Mouse (Mus musculus): Measurements from ENCODE around the gene Wdr44. TPM values are rescaled to one million over a fixed set of nuclear protein-coding genes. Genes with fewer than 3 reads are reported as not detected.
A peak's percentile ranks its signal among the peaks of the same experiment; 100 is the strongest.

Wdr44 gene
- 2.0 and 3.0 TPM in 2 replicates for polyA plus RNA-seq (2012; ENCODE audit: insufficient read depth, insufficient read length, missing spikeins)

DNA sequence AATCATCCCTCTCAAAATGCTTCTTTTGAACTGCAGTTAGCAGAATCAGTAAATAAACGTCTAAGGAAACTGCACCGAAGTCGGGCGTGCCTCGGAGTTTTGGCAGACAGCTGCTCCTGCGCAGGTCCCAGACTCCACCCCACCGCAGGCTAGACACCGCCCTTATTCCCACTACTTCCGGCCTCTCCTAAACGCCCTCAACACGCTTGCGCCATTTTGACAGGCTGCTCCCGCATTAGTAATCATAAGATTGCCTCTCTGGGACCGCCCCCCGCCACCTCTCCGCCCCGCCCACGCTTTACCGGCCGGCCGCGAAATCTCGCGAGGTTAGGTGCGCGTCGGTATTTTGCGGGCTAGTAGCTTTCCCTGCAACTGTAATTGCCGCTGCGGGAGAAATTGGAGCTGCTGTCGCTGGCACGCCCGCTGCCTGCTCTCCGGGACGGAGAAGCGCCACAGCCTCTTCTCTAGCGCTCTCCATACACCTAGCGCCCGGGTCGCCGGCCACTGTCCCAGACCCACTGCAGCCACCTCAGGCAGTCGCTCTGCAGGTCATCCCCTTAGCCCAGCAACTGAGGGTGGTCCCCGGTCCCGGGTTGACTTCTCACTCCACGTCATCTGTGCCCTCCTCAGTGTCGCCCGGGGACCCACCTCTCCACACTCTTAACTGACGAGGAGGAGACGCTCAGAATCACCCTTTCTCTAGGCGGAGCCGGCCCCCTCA, at the start of gene Wdr44:
Gene Wdr44, plus strand, starts transcription at position 330 of the 721 bp plus-strand sequence.
- H3K27ac ChIP-seq (replicated peaks; ENCODE audit: low read depth, low read length) = peak within 1 kb of the TSS; percentile 74
- H3K4me3 ChIP-seq (ENCODE audit: insufficient read depth, low read depth, low read length) = peak within 1 kb of the TSS; percentile 98
- no peaks in the 10 kb centered on the region for H3K4me1 ChIP-seq (ENCODE audit: control insufficient read depth, insufficient read depth, insufficient read length, low read length)

DNA sequence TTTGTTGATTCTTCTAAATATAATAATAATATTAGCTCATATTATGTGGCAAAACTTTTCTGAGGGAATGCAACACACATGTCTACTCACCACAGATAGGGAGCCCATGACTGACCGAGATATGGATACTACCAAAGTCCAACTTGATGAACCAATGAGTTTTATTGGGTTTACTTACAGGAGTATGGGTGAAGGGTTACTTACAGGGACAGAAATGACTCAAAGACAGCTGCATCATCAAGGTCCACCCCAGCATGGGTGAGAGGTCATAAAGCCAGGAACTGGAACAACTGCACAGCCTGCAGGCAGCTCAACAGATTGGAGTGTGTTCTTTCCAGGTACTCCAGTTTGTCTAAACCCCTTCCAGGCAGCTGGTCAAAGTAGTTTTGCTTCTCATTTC, 44.5 kb upstream of the Wdr44 start:
- no peaks in the 10 kb centered on the region for H3K4me1 ChIP-seq (ENCODE audit: control insufficient read depth, insufficient read depth, insufficient read length, low read length)
- no peak overlapping the region for H3K4me3 ChIP-seq (ENCODE audit: insufficient read depth, low read depth, low read length)
- H3K27ac ChIP-seq (replicated peaks; ENCODE audit: low read depth, low read length) = no peak overlapping the region

DNA sequence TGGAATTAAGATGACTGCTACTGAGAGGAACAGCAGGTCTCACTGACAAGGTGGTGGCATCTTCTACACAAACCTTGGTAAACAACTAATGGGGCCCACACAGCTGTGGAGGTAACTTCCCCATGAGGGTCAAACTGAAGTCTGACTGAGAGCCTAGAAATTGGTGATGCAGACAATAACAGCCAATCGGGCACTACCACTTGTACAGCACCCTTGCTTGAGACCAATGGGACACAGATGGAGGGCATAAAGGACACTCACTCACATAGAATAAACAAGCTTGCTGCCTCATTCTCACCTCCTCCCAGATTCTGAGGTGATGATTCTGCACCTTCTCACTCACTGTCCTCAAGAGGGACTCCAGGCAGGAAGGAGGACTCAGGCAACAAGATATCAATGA, 30.6 kb upstream of the Wdr44 start:
- H3K4me1 ChIP-seq (ENCODE audit: control insufficient read depth, insufficient read depth, insufficient read length, low read length) = no peaks in the 10 kb centered on the region

DNA sequence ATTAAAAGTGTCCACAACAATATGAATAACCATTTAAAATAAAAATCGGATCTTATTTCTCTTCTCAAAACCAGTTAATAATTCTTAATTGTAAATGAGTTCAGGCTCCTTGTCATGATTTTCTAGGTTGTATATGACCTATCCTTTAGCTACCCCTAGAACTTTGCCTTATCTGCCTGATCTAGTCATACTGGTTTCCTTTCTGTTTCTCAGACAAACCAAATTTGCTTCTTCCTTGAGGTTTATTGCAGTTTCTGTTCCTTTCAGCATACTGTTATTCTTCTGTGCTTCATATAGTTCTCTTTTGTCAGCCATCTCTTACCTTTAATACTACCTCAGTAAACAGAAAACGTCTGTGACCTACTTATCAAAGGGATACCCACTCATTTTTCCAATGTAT, 19.7 kb upstream of the Wdr44 start:
- Histone ChIP-seq H3K4me1 (ENCODE audit: control insufficient read depth, insufficient read depth, insufficient read length, low read length) (no peaks in the 10 kb centered on the region), H3K27ac (replicated peaks; ENCODE audit: low read depth, low read length) (no peak overlapping the region), H3K4me3 (ENCODE audit: insufficient read depth, low read depth, low read length) (no peak overlapping the region)

More for the DNA sequence above, 30.6 kb upstream of the Wdr44 start:
- Histone ChIP-seq H3K4me3 (ENCODE audit: insufficient read depth, low read depth, low read length) (no peak overlapping the region), H3K27ac (replicated peaks; ENCODE audit: low read depth, low read length) (no peak overlapping the region)

DNA sequence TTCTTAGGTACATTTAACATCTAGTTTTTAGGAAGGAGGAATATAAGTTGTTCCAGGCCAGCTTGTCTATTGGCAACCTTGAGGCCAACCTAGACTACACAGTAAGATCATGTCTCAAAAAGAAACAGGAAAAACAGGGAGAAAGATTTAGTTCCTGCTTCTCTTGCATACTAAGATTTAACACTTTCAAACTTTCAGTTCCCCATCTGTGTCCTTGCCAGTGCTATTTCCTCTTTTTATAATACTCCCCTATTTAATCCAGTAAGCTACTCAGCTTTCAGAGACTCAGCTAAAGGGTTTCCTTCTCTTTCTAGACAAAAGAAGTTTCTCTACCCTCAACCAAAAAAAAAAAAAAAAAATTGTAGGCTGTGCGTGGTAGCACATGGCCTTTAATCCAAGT, 17.4 kb upstream of the Wdr44 start:
- Histone ChIP-seq H3K4me1 (ENCODE audit: control insufficient read depth, insufficient read depth, insufficient read length, low read length) (no peaks in the 10 kb centered on the region), H3K4me3 (ENCODE audit: insufficient read depth, low read depth, low read length) (no peak overlapping the region), H3K27ac (replicated peaks; ENCODE audit: low read depth, low read length) (no peak overlapping the region)

DNA sequence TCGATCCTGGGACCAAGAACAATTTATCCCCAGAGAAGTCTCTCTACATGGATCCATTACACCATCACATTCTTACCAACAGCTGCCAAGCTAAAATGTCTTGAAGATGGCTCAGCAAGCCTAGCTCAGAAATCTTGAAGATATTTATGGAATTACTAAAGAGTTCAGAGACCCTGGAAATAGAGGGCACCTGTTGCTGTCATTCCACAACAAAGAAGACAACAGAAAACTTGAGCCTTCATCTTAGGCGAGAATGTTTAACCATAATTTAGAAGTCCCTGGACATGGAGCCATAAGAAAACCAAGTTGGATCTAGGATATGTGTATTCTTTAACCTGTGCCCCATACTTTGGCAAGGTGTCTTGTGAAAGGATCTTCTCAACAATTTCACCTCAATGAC, 16.3 kb upstream of the Wdr44 start:
- Histone ChIP-seq H3K27ac (replicated peaks; ENCODE audit: low read depth, low read length) (no peak overlapping the region), H3K4me3 (ENCODE audit: insufficient read depth, low read depth, low read length) (no peak overlapping the region), H3K4me1 (ENCODE audit: control insufficient read depth, insufficient read depth, insufficient read length, low read length) (no peaks in the 10 kb centered on the region)

DNA sequence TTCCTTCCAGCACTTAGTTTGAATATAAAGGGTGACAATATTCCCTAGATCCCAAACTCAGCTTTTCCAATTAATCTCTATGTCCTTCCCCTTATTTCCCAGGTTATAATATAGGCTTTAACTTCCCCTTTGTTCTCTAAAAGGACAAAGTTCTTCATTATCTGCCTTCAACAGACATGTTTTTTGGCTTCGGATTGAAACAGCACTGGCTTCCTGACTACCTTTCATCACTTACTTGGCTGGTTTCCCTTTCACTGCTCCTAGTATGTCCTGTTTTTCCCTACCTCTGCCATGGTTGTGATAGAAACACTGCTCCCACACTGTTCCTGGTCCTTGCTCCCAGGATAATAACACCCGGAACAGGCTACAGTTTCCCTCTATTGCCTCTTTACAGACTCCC, 15.3 kb upstream of the Wdr44 start:
- Histone ChIP-seq H3K27ac (replicated peaks; ENCODE audit: low read depth, low read length) (no peak overlapping the region), H3K4me1 (ENCODE audit: control insufficient read depth, insufficient read depth, insufficient read length, low read length) (no peaks in the 10 kb centered on the region), H3K4me3 (ENCODE audit: insufficient read depth, low read depth, low read length) (no peak overlapping the region)

DNA sequence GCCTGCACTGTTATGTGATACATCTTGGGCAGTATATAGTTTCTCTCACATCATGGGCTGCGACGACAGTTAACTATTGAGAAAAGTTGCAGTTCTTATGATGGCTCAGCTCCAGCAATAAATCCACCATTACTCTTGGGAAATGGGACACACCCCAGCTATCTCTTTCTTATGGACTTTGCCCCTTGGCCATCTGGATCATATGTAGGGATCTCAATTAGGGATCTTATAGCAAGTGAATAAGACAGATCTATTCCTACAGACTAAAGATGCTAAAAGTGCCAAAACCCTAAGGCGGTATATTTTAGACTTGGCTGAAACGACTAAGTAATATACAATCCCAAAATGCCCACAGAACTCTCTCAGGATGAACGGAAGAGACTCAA, 522 bp upstream of the Wdr44 start:
- Histone ChIP-seq H3K4me3 (ENCODE audit: insufficient read depth, low read depth, low read length) (peak overlapping the region; percentile 54), H3K4me1 (ENCODE audit: control insufficient read depth, insufficient read depth, insufficient read length, low read length) (no peaks in the 10 kb centered on the region), H3K27ac (replicated peaks; ENCODE audit: low read depth, low read length) (no peak overlapping the region; the same call in 1 of the 2 replicates)

DNA sequence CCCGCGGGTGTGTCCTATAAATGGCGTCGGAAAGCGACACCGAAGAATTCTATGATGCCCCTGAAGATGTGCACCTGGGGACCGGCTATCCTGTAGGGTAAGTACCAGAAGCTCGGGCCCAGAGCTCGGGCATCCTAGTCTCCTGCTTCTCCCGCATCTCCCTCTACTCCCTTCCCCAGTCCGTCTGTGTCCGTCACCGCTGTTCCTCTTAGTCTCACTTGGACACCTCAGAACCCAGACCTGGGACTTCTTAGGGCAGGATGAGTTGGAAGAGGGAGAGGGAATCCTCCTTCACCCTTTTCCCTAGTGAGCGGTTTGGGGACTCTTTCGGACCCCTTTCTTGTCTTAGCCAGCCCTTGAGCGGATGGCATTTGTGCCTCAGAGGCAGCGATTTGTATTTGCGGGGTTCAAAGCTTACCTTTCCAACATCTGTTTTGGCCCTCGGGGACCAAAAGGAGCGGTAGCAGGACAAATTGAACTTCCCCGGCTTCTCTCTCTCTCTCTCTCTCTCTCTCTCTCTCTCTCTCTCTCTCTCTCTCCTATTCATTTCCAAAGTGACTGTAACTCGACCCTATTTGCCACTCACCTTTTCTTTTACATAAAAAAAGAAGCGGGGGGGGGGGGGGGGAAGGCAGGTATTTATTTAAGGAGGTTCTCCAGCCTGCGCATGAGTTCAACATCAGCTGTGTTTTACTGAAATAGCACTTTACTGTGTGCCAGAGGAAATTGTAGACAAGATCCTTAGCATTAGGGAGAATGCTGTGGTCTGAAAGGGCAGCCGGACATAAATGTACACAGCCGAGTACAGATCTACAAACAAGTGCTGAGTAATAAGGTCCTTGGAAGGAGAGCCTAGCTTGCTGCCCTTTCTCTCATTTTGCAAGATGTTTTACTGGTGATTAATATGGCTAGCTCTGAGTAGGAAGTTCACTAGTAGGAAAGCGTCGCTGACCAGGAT, 871 bp downstream of the Wdr44 start:
- peak overlapping the region; percentile 74 for H3K27ac ChIP-seq (replicated peaks; ENCODE audit: low read depth, low read length)
- peak overlapping the region; percentile 98 for H3K4me3 ChIP-seq (ENCODE audit: insufficient read depth, low read depth, low read length)
- no peaks in the 10 kb centered on the region for H3K4me1 ChIP-seq (ENCODE audit: control insufficient read depth, insufficient read depth, insufficient read length, low read length)

DNA sequence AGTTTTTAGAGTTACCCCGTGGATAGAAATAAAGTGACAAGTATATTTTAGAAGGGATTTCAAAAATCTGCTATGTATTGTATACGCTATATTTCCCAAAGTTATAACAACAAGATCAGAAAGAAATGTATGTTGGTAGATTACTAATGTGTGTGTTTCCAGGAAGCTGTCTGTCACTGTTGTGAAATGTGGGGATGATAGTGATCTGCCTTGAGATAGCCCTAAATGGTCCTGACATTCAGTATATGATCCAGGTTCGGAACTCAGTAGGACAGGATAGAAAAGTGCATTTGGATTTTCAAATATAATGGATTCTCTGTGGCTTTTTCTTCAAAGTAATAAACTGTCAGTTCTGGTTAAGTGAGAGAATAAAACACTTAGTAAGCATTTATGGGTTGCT, 1.7 kb downstream of the Wdr44 start:
- H3K27ac ChIP-seq (replicated peaks; ENCODE audit: low read depth, low read length) = no peak overlapping the region
- no peak overlapping the region for H3K4me3 ChIP-seq (ENCODE audit: insufficient read depth, low read depth, low read length)
- no peaks in the 10 kb centered on the region for H3K4me1 ChIP-seq (ENCODE audit: control insufficient read depth, insufficient read depth, insufficient read length, low read length)

DNA sequence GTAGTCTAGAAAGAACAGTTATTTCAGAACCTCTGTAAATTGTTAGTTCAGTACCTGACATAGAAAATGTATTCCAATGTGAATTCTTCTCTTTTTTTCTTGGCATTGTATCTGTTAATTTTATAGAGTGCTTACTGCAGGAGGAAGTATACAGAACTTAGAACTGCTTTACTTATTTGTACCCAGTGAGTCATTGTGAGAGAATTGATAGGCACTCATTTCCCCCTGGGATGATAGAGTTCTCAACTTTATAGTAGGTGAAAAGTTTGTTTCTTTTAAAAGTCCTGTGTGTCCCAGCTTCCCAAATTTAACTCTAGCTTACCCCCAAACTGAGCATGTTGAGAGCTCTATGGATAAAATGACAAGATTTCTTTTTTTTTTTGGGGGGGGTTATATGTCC, 2.3 kb downstream of the Wdr44 start:
- H3K4me1 ChIP-seq (ENCODE audit: control insufficient read depth, insufficient read depth, insufficient read length, low read length) = no peaks in the 10 kb centered on the region
- no peak overlapping the region for H3K27ac ChIP-seq (replicated peaks; ENCODE audit: low read depth, low read length)
- no peak overlapping the region for H3K4me3 ChIP-seq (ENCODE audit: insufficient read depth, low read depth, low read length)

DNA sequence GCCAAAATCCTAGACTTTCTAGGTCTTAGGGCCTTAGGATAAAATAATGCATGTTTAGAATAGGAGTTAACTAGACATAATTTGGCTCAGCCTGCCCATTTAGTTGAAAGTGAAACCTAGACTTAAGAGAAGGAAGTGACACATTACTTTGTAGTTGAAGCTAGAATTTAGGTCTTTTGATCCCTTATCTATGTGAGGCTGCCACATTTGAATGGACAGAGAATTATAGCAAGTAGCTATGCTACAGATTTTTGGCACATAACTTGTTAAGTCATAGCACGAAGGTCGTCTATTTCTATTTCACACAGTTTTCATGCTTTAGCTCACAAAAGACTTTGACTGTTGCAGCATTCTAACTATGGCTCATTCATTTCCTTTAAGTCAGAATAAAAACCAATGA, 4.5 kb downstream of the Wdr44 start:
- H3K4me1 ChIP-seq (ENCODE audit: control insufficient read depth, insufficient read depth, insufficient read length, low read length) = no peaks in the 10 kb centered on the region
- no peak overlapping the region for H3K4me3 ChIP-seq (ENCODE audit: insufficient read depth, low read depth, low read length)
- no peak overlapping the region for H3K27ac ChIP-seq (replicated peaks; ENCODE audit: low read depth, low read length)

DNA sequence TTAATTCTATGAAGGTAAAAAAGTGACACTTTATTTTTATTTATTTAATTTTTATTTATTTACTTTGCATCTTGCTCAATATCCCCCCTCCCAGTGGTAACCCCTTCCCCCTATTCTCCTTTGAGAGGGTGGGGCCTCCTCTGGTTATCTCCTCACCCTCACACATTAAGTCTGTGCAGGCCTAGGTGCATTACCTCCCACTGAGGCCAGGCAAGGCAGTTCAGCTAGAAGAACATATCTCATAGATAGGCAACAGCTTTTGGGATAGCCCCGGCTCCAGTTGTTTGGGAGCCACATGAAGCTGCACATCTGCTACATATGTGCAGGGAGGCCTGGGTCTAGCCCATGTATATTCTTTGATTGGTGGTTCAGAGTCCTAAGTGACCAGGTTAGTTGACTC, 6.2 kb downstream of the Wdr44 start:
- H3K4me3 ChIP-seq (ENCODE audit: insufficient read depth, low read depth, low read length) = no peak overlapping the region
- H3K4me1 ChIP-seq (ENCODE audit: control insufficient read depth, insufficient read depth, insufficient read length, low read length) = no peaks in the 10 kb centered on the region
- H3K27ac ChIP-seq (replicated peaks; ENCODE audit: low read depth, low read length) = no peak overlapping the region

DNA sequence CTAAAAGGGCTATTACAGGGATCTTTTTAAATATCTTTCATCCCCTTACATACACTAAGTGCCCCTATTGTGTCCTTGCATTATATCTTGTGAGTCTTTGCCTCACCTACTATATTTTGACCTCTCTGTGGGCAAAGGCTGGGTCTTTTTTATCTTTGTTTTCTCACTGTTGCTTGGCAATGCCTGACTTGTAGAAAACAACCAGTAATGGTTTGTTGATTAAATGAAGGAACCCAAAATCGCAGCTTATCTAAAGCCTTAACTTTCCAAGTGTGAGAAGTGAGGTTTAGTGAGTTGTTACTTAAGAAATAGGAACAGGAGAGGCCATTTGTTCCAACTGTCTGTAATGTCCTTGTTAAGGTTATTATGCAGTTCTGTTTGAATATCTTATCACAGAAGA, 24.4 kb downstream of the Wdr44 start:
- Histone ChIP-seq H3K4me3 (ENCODE audit: insufficient read depth, low read depth, low read length) (no peak overlapping the region), H3K4me1 (ENCODE audit: control insufficient read depth, insufficient read depth, insufficient read length, low read length) (no peaks in the 10 kb centered on the region), H3K27ac (replicated peaks; ENCODE audit: low read depth, low read length) (no peak overlapping the region)

DNA sequence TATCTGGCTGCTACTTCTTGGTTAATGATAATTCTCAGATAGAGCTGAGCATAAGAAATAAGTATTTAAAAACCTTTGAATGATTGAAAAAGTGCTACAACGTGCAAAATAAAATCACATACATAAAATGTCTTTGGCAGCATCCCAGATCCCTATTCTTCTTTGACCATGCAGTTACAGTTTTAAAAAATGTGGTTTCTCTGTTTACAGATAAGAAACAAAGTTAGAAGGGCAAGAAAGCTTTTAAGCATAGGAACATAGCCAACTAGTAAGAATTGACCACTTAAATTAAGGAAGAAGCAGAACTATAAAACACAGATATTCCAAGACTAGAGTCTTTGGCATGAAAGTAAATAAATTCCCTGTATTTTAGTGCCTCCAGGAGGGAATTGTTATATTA, 34.6 kb downstream of the Wdr44 start:
- Histone ChIP-seq H3K4me3 (ENCODE audit: insufficient read depth, low read depth, low read length) (no peak overlapping the region), H3K27ac (replicated peaks; ENCODE audit: low read depth, low read length) (no peak overlapping the region), H3K4me1 (ENCODE audit: control insufficient read depth, insufficient read depth, insufficient read length, low read length) (no peaks in the 10 kb centered on the region)

DNA sequence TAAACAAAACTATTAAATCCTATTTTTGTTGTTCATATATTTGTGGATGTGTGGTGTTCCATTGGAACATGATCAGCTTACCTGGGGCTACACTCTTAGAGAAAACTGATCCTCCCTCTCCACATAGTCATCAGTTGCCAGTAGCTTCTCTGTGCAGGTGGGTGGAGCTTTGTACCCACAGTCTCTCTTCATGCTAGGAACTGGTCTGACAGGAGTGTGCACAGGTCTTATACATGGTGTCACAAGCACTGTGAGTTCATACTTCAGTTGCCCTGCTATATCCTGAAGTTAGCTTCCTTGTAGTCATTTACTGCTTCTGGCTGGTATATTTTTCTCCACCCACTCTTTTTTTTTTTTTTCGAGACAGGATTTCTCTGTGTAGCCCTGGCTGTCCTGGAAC, 61.8 kb downstream of the Wdr44 start:
- Histone ChIP-seq H3K4me1 (ENCODE audit: control insufficient read depth, insufficient read depth, insufficient read length, low read length) (no peaks in the 10 kb centered on the region), H3K27ac (replicated peaks; ENCODE audit: low read depth, low read length) (no peak overlapping the region), H3K4me3 (ENCODE audit: insufficient read depth, low read depth, low read length) (no peak overlapping the region)

All from brown adipose tissue, adult 24 weeks (tissue).